Mouse (Mus musculus) frontal cortex, postnatal 36 days (tissue): ENCODE results near the gene Hs6st3.

Experiments used
- DNase-seq, 2 experiments: peaks; one replicate each; pipeline ENCODE4 v3.0.0; 2022; ENCODE audit warnings: low spot score in 2 of 2

Hs6st3 gene

GRCm38 (mm10) chr14:119137906-119138785, at the start of gene Hs6st3:
TSS of gene Hs6st3 (plus strand) at chr14:119138341.
- DNase-seq, result no peak

DNA sequence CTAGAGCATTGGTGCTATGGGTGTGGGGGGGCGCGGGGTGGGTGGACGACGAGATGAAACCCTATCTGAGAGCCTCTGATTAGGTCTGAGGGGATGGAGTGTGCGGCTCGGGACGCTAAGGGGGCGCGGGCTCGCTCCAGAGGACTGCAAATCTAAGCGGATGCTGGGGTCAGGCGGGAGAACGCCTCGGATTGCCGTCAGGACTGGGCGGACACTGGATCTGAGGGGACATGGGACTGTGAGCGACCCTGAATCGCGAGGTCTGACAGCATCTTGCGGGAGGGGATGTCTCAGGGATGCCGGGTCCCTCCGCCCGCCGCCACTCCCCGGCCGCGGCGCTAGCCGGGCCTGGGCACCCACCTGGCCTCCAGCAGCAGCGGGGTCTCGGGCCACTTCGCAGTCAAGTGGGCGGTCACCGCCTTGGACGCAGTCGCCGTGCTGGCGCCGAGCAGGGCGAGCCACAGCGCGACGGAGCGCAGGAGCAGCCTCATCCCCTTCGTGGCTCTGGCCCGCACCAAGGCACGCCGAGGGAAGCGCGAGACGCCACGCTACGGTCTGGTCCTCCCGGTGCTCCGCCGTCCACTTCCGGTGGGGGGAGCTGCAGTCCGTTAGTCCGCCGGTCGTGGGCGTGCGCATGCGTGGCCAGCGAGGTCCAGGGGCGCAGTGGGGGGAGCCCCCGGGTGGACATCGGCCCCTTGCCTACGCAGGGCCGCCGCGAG, 39.1 kb upstream of the Hs6st3 start, which contains the start of gene Uggt2:
Uggt2 (minus strand) TSS at position 580 of the 719 bp plus-strand sequence.
- DNase-seq, result peak; percentile 86 to 87

- DNase-seq, result no peak
Measured at GRCm38 (mm10) chr14:119099570-119099891, 38.6 kb upstream of the Hs6st3 start.

DNA sequence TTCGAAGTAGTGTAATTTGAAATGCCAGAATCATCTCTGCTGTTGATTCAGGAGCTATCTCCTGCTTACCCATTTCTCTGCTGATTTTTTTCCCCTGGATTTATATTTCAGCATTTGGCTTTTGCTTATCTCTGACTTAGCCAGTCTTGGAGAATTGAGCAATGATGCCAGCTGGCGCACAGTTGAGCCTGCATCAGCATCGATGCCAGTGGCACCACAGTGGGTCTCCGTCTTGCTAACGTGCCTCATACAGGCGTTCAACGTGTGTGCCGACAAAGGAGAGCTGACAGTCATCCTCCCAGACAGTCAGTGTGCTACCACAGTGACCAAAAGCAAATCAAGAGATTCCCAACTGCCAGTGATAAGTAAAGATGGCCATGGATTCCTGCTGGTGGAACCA, 30.6 kb upstream of the Hs6st3 start:
- DNase-seq, result no peak

DNA sequence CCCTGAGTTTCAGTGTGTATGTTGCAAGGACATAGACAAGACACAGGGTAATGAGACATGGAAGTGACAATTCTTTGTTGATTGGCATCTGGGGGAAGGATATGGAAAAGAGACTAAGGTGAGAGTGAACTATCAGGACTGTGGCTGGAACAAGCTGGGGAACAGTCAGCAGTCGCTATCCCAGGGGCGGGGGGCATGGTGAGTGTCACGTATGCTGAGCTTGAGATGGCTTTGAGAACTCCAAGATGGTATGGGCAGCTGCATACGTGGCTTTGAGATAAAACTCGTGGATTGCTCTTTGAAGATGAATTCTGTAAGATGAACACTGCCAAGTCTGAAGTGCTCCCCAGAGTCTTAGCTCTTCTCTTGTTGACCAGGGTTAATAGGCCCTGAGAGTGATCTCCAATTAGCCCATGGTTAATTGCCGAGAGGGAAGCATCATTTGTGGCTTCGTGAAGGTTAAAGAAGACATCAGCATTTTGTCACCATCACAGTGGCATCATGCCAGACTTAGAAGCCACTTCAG, 29.3 kb upstream of the Hs6st3 start:
- no peak for DNase-seq

GRCm38 (mm10) chr14:119109776-119110218, 28.3 kb upstream of the Hs6st3 start:
- DNase-seq, result no peak

GRCm38 (mm10) chr14:119112558-119112957, 25.6 kb upstream of the Hs6st3 start:
- no peak for DNase-seq

DNA sequence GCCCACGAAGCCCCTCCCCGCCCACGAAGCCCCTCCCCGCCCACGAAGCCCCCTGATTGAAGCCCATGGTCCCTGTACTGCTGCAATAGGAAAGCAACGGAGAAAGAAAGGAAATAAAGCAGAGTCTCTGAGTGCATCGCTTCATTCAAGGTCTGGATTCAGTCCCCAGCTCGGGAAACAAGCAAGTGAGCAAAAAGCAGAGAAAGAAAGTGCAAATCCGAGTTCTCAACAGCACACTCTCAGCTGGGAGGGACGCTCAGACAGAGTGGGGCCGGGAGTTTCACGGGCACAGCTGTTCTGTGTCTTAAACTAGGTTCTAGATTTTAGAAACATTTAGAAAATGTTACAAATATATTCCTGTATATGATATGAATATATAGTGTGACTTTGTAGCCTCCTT, 14.6 kb upstream of the Hs6st3 start:
- no peak for DNase-seq

- DNase-seq, result no peak
Measured at GRCm38 (mm10) chr14:119124061-119124460, 14.1 kb upstream of the Hs6st3 start.

DNA sequence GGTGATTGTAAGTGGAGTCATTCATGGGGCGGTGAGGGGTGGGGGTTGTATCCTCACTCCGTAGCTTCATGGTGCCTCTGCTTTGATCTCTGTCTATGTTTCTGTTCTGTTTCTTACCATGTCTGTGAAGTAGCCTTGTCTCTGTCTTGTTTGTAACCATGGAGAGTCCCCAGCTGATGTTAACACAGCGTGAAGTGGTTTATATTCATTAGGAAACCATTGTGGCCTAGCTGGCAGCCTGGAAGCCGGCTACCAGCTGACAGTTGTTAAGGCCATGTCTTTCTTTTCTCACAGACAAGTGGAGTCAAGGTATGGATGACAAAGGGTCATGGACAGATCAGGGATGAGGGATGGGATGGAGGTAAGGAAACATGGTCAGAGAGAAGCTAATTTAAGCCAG, 12.3 kb upstream of the Hs6st3 start:
- DNase-seq, result no peak

GRCm38 (mm10) chr14:119127330-119127729, 10.8 kb upstream of the Hs6st3 start:
- DNase-seq, result no peak

DNA sequence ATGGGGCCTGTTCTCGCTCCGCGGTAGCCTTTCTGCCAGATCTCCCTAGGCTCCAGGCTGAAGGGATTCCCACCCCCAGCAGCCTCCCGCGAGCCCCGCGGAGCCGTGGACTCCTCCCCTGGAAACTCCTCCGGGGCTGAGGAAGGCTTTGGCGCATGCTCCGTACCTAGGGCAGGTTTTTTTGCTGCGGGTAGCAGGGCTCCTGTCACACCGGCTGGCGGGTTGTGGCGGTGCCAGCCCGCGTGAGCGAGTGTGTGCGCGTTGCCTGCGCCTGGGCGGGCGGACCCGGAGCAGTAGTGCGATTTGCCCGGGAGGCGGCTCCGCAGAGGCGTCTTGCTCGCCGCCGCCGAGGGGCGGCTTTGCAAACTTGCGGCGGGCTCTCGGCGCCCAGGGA, 632 bp upstream of the Hs6st3 start:
- DNase-seq, result peak; percentile 89 to 91

- DNase-seq, result no peak
Measured at GRCm38 (mm10) chr14:119138786-119139100, 602 bp downstream of the Hs6st3 start.

DNA sequence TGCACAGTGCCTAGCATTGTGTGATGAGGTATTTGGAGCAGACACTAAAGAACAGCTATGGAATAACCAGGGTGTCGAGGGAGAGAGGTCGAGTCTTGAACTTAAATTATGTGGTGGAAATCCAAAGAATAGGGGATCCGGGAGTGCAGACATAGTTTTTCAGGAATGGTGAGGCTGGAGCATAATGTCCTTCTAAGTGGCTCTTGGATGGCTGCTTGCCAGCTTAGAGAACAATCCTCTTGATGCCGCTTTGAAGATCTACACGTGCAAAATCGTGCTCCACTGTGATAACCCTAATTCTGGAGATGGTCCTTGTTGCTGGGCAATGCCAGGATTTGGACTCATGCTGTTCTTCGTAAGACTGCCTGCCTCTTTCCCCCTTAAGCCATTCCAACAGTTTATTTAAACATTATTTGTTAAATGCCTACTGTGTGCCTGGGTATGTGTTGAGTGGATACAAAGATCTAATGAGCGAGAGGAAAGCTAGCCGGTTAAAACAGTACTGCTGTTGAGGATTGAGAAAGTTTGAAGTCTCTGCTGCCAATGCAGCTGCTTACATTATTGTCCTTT, 1.3 kb downstream of the Hs6st3 start:
- no peak for DNase-seq

GRCm38 (mm10) chr14:119153088-119153487, 14.9 kb downstream of the Hs6st3 start:
- DNase-seq, result no peak

DNA sequence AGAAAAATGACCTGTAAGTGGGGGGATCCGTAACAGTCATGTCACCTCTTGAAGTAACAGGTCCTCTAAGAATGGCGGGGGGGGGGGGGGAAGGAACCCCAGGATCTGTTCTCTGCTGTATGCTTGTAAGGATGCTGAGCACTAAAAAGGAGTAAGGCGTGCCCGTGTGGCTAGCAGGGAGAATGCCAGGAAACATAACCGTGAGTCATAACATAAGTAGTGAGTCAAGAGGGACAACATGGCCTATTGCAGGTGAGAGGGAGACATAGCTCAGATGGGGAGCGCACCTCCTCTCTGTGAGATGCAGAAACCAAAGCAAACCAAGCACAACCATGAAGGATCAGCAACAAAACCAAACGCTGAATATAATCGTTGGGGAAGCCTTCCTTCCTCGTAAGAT, 55.8 kb downstream of the Hs6st3 start:
- no peak for DNase-seq

GRCm38 (mm10) chr14:119203508-119203907, 65.4 kb downstream of the Hs6st3 start:
- no peak for DNase-seq

DNA sequence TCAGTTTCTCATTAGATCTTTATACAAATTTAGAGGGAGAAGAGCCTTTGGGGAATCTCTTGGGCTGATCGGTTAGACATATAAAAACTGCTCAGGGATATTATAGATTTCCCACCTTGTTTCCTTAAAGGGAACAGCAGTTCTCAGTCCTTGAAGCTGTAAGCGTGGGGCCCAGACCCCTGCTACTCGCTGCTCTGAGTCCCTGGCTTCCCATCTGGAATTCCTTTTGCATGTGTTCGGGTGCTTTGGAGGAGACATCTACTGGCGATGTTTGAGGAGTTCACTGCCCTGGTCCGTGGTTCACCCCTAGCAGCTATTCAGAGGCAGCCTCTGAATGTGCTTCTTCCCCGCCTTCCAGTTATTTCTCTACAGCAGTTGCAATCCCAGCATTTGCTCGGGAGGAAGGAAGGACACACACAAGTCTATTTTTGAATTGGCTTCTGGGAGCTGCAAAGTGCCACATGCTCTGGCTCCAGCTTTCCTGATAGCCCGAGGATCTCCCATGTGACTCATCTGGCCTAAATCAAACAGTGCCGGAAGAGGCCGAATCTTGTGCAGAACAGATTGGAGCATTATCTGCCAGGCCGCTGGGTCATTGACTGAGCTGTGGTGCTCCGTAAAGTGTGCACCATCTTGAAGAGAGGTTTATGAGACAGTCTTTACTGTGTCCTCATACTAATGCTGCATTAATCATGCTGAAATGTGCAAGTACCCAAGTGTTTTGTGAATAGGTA, 77.6 kb downstream of the Hs6st3 start:
- DNase-seq, result peak in 1 of 2 experiments; percentile 44

GRCm38 (mm10) chr14:119227709-119228338, 89.7 kb downstream of the Hs6st3 start:
- no peak for DNase-seq

GRCm38 (mm10) chr14:119233598-119233997, 95.5 kb downstream of the Hs6st3 start:
- DNase-seq, result no peak

GRCm38 (mm10) chr14:119247131-119247530, 109.0 kb downstream of the Hs6st3 start:
- DNase-seq, result peak; percentile 9 to 29
